Mouse (Mus musculus): ENCODE results near the gene Clybl.

Gene Clybl

DNA sequence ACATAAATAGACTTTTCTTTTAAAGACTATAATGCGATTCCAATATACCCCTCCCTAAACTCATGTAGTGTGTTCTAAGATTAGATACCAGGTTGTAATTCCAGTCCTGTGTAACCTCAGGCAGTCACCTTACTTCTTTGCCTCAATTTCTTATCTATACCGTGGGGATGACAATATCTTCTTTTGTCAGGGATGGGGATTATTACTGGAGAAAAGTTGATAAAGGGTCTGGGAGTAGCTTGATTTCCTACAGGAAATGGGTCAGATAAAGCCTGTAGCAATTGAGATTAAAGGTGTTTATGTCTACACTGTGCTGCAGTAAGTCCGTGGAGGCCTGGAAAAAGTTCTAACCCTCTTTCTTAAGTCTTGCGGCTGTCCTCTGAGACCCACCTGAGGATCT, 131.8 kb downstream of the Clybl start:
- no peak for DNase-seq

DNA sequence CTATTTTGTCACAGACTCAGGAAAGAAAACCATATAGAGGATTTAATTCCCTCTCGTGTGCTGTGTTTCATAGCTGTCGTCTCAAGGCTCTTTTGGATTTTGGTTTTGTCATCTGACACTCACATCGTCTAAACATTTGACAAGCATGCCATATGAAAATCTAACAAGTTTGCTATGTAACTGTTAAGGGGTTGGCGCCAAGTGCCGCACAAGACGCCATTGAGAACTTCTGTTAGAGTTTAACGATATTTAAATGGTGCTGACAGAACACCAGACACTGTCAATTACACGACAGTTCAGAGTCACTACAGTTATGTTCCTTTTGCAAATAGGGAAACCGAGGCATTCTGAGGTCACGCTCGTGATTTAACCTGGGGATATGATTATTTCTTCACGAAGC, 134.2 kb downstream of the Clybl start:
- no peak for DNase-seq

- no peak for DNase-seq
Observed at GRCm38 (mm10) chr14:122322136-122322535, 140.6 kb downstream of the Clybl start.

- DNase-seq, result no peak
Observed at GRCm38 (mm10) chr14:122323838-122324458, 142.4 kb downstream of the Clybl start.

DNA sequence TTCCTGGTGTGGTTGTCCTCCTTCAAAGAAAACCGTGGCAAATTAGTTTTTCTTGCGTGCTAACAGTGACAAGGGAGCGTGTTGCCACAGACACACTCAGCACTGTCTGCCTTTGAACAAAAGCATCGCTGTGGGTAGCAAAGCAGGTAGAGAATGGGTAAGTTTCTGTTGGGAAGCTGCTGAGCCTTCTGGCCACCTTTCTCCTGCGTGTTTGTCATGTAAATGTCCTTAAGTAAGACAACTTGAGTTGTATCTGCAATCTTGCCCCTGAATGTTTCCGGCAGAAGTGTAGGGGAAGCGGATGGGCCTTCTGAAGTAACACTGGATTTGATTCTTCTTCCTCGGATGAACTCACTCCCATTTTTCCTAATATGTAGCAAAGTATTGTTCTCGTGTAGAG, 148.6 kb downstream of the Clybl start:
- no peak for DNase-seq

DNA sequence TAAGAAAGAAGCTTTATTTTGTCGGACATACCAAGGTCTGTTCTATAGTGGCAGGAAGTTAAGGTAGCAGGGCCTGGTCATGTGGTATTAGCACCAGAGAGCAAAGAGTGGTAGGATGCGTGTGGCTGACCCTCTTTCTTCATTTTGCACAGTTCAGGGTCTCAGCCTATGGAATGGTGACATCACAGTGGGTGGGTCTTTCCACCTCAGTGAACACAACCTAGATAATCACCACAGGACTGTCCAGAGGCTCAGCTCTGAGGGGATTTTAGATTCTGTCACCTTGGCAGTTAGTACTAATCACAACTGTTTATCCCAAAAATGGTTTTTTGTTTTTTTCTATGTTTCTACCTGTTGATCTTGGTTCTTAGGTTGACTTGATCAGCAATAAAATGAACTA, 149.2 kb downstream of the Clybl start:
- DNase-seq, result no peak

GRCm38 (mm10) chr14:122331635-122332460, 150.3 kb downstream of the Clybl start:
- DNase-seq, result no peak

GRCm38 (mm10) chr14:122336957-122337356, 155.5 kb downstream of the Clybl start:
- peak; percentile 62 for DNase-seq

DNA sequence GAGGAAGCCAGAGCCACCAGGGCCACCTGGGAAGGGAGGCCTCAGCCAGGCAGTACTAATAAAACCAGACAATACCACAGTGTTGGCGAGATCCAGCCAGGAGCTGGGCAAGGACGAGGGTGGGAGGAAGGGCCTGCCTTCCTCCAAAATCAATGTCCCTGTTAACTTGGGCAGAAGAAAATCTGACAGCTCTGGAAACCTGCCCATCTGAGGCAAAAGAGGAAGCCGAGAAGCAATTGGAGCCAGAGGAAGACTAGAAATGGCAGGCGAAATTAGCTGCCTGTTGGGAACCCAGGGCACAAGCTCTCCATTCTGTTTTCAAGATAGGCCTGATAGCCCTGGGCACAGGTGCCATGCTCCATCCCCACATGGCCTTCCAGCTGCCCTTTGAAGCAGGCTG, 157.3 kb downstream of the Clybl start:
- DNase-seq, result peak; percentile 98

- peak; percentile 73 for DNase-seq
Observed at GRCm38 (mm10) chr14:122340141-122340540, 158.6 kb downstream of the Clybl start.

GRCm38 (mm10) chr14:122341591-122342360, 160.3 kb downstream of the Clybl start:
- DNase-seq, result no peak

GRCm38 (mm10) chr14:122344272-122345224, 163.0 kb downstream of the Clybl start:
- no peak for DNase-seq

DNA sequence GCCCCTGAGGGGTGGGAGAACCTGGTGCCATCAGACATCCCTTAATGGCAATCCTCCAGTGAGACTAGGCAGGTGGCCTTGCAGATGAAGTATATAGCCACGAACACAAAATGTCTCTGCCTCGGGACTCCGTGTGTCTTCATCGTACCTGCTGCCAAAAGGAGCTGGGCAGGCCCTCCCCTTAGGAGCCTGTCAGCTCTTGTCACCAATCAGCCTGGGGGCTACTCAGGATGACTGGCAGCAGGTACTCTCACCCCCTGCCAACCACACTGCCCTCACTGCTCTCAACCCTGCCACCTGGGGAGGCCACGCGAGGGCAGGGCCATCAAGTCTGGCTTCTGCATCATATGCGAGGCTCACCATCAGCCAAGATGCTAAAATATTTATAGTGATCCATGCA, 166.6 kb downstream of the Clybl start:
- no peak for DNase-seq

DNA sequence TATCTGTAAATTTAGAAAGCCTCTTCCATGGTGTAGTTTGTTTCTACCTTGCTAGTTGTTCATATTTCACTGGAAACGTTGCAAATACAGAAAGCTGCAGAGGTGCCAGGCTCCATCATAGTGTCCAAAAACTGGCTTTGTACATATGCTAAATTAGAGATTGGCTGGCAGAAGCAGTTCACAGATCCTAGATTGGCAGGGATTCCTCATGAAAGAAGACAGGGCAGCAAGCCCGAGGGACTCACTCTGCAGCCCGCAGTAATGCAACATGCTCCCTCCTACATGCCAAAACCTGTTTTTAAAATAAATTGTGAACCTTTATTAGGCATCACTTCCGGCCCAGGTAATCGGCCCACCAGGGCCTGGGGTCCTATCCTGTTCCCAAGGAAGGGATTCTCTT, 167.8 kb downstream of the Clybl start:
- DNase-seq, result peak; percentile 83

GRCm38 (mm10) chr14:122349761-122350160, 168.3 kb downstream of the Clybl start:
- DNase-seq, result no peak

- no peak for DNase-seq
Observed at GRCm38 (mm10) chr14:122350766-122351165, 169.3 kb downstream of the Clybl start.

DNA sequence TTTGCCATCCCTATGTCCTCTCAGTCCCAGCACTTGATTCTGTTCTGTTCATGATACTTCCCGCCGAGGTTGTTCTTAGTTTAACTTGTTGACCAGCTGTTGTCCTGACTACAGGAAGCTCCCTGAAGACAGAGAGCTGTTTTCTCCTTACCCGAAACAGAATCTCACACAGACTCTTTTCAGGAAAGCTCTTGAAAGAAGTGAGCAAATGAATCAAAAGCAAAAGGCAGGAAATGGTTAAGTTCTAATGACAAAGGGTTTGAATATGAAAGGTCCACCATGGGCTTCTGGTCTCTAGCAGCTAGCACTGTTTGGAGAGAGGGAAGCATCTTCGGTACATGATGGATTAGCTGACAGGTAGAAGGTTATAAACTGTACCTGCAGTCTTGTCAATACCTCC, 175.8 kb downstream of the Clybl start:
- DNase-seq, result no peak

DNA sequence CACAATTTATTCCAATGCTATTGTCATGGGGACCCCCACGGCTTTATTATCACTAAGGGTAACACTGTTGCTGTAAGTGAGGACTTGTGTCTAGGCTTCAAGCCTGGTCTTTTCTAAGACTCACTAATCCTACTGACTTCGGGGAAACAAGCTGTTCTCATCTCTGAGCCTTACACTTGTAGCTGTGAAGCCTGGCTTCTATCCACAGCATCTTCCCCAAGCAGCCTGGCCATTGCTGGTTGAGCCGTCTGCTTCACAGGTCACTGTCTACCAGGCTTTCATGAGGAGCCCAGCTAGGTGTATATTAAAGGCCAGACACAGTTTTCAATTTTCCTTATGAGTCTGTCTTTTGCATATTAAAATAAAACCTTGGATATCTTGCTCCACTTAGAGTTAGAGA, 177.1 kb downstream of the Clybl start:
- no peak for DNase-seq

- DNase-seq, result no peak
Observed at GRCm38 (mm10) chr14:122359136-122359905, 177.8 kb downstream of the Clybl start.

GRCm38 (mm10) chr14:122361807-122362206, 180.3 kb downstream of the Clybl start:
- DNase-seq, result no peak

GRCm38 (mm10) chr14:122363156-122363555, 181.7 kb downstream of the Clybl start:
- no peak for DNase-seq

DNA sequence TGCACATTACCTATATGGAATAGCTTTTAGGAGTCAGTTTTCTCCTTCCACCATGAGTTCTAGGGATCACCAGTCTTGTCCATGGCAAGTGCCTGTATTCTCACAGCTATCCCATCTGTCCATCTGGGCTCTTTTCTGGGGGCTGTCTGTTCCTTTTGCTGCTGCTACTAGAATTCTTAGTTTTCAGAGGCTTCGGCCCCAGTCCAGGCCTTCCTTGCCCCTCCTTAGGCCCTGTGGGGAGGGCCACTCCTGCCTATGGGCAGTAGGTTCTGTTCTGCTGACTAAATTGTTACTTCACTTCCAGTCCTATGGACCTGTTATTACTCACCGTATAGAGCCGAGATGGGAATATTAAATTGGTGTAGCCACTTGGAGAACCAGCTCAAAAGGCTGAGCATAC, 182.5 kb downstream of the Clybl start:
- no peak for DNase-seq

All from cerebellum, adult 9-11 months (tissue).